Mouse (Mus musculus) CH12.LX (cell line): ENCODE results near the gene Pla2g10. TPM values are rescaled to one million over a fixed set of nuclear protein-coding genes. Genes with fewer than 3 reads are reported as not detected.
"Not testable (repeated sequence)": the region's sequence is repeated elsewhere in the genome, so short reads cannot be mapped to it uniquely, and the experiment has no call there.

Experiments
- DNase-seq: peaks from one replicate; pipeline ENCODE4 v3.0.0-alpha.2; 2013; ENCODE audit errors: extremely low read depth
- H3K27ac ChIP-seq: 2 replicates; pipeline ENCODE4 v1.5.1; 2012; ENCODE audit warnings: low read depth, mild to moderate bottlenecking, control low read depth, moderate library complexity; ENCODE audit not compliant: insufficient read depth
- H3K27me3 ChIP-seq: replicated peaks from 2 replicates; pipeline ENCODE3; 2012; ENCODE audit warnings: inconsistent platforms
- H3K36me3 ChIP-seq, 2 experiments: replicated peaks in 1 of 2; 2 replicates each; pipeline versions ENCODE3 to v1.6.1; 2012; ENCODE audit warnings: inconsistent platforms in 1 of 2, low read length in 1 of 2, mild to moderate bottlenecking in 1 of 2, mixed read lengths in 1 of 2, moderate library complexity in 1 of 2; ENCODE audit not compliant: control insufficient read depth in 1 of 2, insufficient read depth in 1 of 2
- H3K4me1 ChIP-seq, 2 experiments: 2 replicates each; pipeline ENCODE4 v1.6.1; 2012; ENCODE audit warnings: inconsistent platforms in 1 of 2, moderate library complexity in 1 of 2; ENCODE audit not compliant: insufficient read depth in 2 of 2, control insufficient read depth in 1 of 2
- H3K4me2 ChIP-seq: 2 replicates; pipeline ENCODE4 v1.6.1; 2012; ENCODE audit warnings: low read depth, mild to moderate bottlenecking, control low read depth; ENCODE audit not compliant: poor library complexity, insufficient read depth, severe bottlenecking
- H3K4me3 ChIP-seq, 3 experiments: fragments of 150-350 bp in 1 of 3; sonication (generic) in 1 of 3; replicated peaks in 1 of 3; 2 replicates each; pipeline versions ENCODE3 to v1.5.1; 2011 to 2012; ENCODE audit warnings: low read depth in 2 of 3, low read length in 2 of 3, mild to moderate bottlenecking in 2 of 3, moderate library complexity in 2 of 3, control low read depth in 1 of 3, improper control_type of control experiment in 1 of 3, inconsistent platforms in 1 of 3, mixed read lengths in 1 of 3; ENCODE audit not compliant: poor library complexity in 1 of 3
- H3K79me2 ChIP-seq: replicated peaks from 2 replicates; pipeline ENCODE4 v1.6.1; 2012; ENCODE audit warnings: mild to moderate bottlenecking, moderate library complexity; ENCODE audit not compliant: control insufficient read depth, poor library complexity, insufficient read depth, severe bottlenecking; ENCODE audit errors: extremely low read depth
- H3K9ac ChIP-seq: 2 replicates; pipeline ENCODE4 v1.6.1; 2012; ENCODE audit warnings: low read depth, mild to moderate bottlenecking, control low read depth, moderate library complexity; ENCODE audit not compliant: insufficient read depth
- H3K9me3 ChIP-seq: replicated peaks from 2 replicates; pipeline ENCODE3; 2012; ENCODE audit warnings: low read length, inconsistent platforms, mixed read lengths
- BHLHE40 ChIP-seq: IDR thresholded peaks from 2 replicates; pipeline ENCODE4 v1.6.1; 2011; ENCODE audit warnings: mild to moderate bottlenecking, low read depth, low read length, improper control_type of control experiment
- CHD2 ChIP-seq: IDR thresholded peaks from 2 replicates; pipeline ENCODE4 v1.6.1; 2011; ENCODE audit warnings: low read length, improper control_type of control experiment
- CTCF ChIP-seq, 2 experiments: IDR thresholded peaks in 1 of 2; conservative IDR thresholded peaks in 1 of 2; 2 replicates each; pipeline ENCODE4 v1.5.1; 2011 to 2012; ENCODE audit warnings: low read depth in 2 of 2, low read length in 2 of 2, improper control_type of control experiment in 1 of 2, inconsistent platforms in 1 of 2, mild to moderate bottlenecking in 1 of 2, moderate library complexity in 1 of 2
- E2F4 ChIP-seq: IDR thresholded peaks from 2 replicates; pipeline ENCODE4 v1.6.1; 2011; ENCODE audit warnings: low read depth, low read length, improper control_type of control experiment; ENCODE audit not compliant: insufficient replicate concordance
- IRF4 ChIP-seq: IDR thresholded peaks from 2 replicates; pipeline ENCODE4 v1.6.1; 2014; ENCODE audit warnings: low read depth, mild to moderate bottlenecking, inconsistent platforms, low read length, improper control_type of control experiment
- JUN ChIP-seq: IDR thresholded peaks from 2 replicates; pipeline ENCODE4 v1.6.1; 2011; ENCODE audit warnings: low read depth, mild to moderate bottlenecking, low read length, improper control_type of control experiment, moderate library complexity; ENCODE audit not compliant: insufficient read depth
- MAX ChIP-seq: IDR thresholded peaks from 2 replicates; pipeline ENCODE4 v1.6.1; 2011; ENCODE audit warnings: low read length, improper control_type of control experiment
- MAZ ChIP-seq: IDR thresholded peaks from 2 replicates; pipeline ENCODE4 v1.6.1; 2012; ENCODE audit warnings: low read depth, mild to moderate bottlenecking, inconsistent platforms, low read length, improper control_type of control experiment, moderate library complexity
- MEF2A ChIP-seq: IDR thresholded peaks from 2 replicates; pipeline ENCODE4 v1.6.1; 2014; ENCODE audit warnings: low read depth, mild to moderate bottlenecking, inconsistent platforms, low read length, improper control_type of control experiment, borderline replicate concordance
- MXI1 ChIP-seq: IDR thresholded peaks from 2 replicates; pipeline ENCODE4 v1.6.1; 2011; ENCODE audit warnings: mild to moderate bottlenecking, low read depth, low read length, improper control_type of control experiment
- NELFE ChIP-seq: IDR thresholded peaks from 2 replicates; pipeline ENCODE4 v1.6.1; 2011; ENCODE audit warnings: low read depth, low read length, improper control_type of control experiment
- NRF1 ChIP-seq: IDR thresholded peaks from 2 replicates; pipeline ENCODE4 v1.6.1; 2014; ENCODE audit warnings: low read depth, mild to moderate bottlenecking, inconsistent platforms, low read length, improper control_type of control experiment, moderate library complexity
- RCOR1 ChIP-seq: conservative IDR thresholded peaks from 2 replicates; pipeline ENCODE4 v1.6.1; 2012; ENCODE audit warnings: low read depth, mild to moderate bottlenecking, inconsistent platforms, low read length, improper control_type of control experiment
- SMC3 ChIP-seq: IDR thresholded peaks from 2 replicates; pipeline ENCODE4 v1.6.1; 2011; ENCODE audit warnings: low read depth, low read length, improper control_type of control experiment
- TCF12 ChIP-seq: IDR thresholded peaks from 2 replicates; pipeline ENCODE4 v1.6.1; 2014; ENCODE audit warnings: low read depth, mild to moderate bottlenecking, inconsistent platforms, low read length, improper control_type of control experiment
- UBTF ChIP-seq: IDR thresholded peaks from 2 replicates; pipeline ENCODE4 v1.6.1; 2012; ENCODE audit warnings: low read depth, mild to moderate bottlenecking, inconsistent platforms, low read length, improper control_type of control experiment, moderate library complexity
- USF1 ChIP-seq: IDR thresholded peaks from 2 replicates; pipeline ENCODE4 v1.6.1; 2014; ENCODE audit warnings: low read depth, mild to moderate bottlenecking, inconsistent platforms, low read length, improper control_type of control experiment
- ZKSCAN1 ChIP-seq: IDR thresholded peaks from 2 replicates; pipeline ENCODE4 v1.6.1; 2012; ENCODE audit warnings: low read depth, inconsistent platforms, low read length, improper control_type of control experiment, borderline replicate concordance
- ZMIZ1 ChIP-seq: IDR thresholded peaks from 2 replicates; pipeline ENCODE4 v1.6.1; 2012; ENCODE audit warnings: low read depth, mild to moderate bottlenecking, inconsistent platforms, low read length, improper control_type of control experiment
- dilution Hi-C: fragments of 300-500 bp; cut with MboI; formaldehyde crosslinking; loops from 2 replicates; pipeline ENCODE4 v1.14.3; 2020; ENCODE audit warnings: low sequenced_read_pairs; ENCODE audit not compliant: extremely low pct_unique_long_range_greater_than_20kb, extremely low pct_ligation_motif_present
- in situ Hi-C: fragments of 300-500 bp; cut with MboI; formaldehyde crosslinking; loops from 3 replicates; pipeline ENCODE4 v1.14.3; 2019; ENCODE audit warnings: low sequenced_read_pairs, low pct_ligation_motif_present, low pct_unique_long_range_greater_than_20kb, mixed read lengths
- polyA plus RNA-seq: library from polyadenylated mRNA; unstranded; fragments of >175 nt; gene quantifications from 2 replicates; pipeline ENCODE4 v1.2.1, GENCODE M21; 2012; ENCODE audit warnings: low read depth; ENCODE audit not compliant: insufficient read length
- total RNA-seq, 2 experiments: library from RNA; depleted of rRNA; stranded (reverse); fragments of 300-350 nt in 1 of 2; fragments of >200 nt in 1 of 2; gene quantifications; 2 replicates each; pipeline ENCODE4 v1.2.3; 2012 to 2014

Gene Pla2g10
- total and polyA plus RNA-seq, 3 experiments: not detected

- H3K9ac ChIP-seq: no peak overlapping the region
- no peak overlapping the region for H3K4me2 ChIP-seq
- TF ChIP-seq ZMIZ1 (no peak), BHLHE40 (no peak), MAX (no peak), IRF4 (no peak), TCF12 (no peak), MXI1 (no peak), ZKSCAN1 (no peak), NRF1 (no peak), UBTF (no peak), USF1 (no peak), MAZ (no peak), MEF2A (no peak), CHD2 (no peak), JUN (no peak), SMC3 (no peak), CTCF (conservative IDR thresholded peaks at IDR 0.05 in 1 of 2, IDR thresholded peaks at IDR 0.05 in 1 of 2; ENCODE audit: low read depth in 2 of 2, low read length in 2 of 2) (no peak), NELFE (no peak), RCOR1 (no peak), E2F4 (no peak)
- in situ Hi-C loops (loop anchor here (25.0 kb wide), 1 partner anchor 312 kb away; no protein-coding TSS in a partner anchor), dilution Hi-C loops (no loop called here)
- no peaks in the 10 kb centered on the region for H3K27me3 ChIP-seq
- no peaks in the 10 kb centered on the region for H3K79me2 ChIP-seq
- H3K4me1 ChIP-seq: no peaks in the 10 kb centered on the region
- DNase-seq: no peak
- H3K27ac ChIP-seq: no peak overlapping the region
- H3K9me3 ChIP-seq: no peaks in the 10 kb centered on the region
- no peaks in the 10 kb centered on the region for H3K36me3 ChIP-seq
- no peak overlapping the region for H3K4me3 ChIP-seq
Observed at GRCm38 (mm10) chr16:13749306-13749705, 18.5 kb upstream of the Pla2g10 start.

GRCm38 (mm10) chr16:13748813-13749212, 18.0 kb upstream of the Pla2g10 start:
- dilution Hi-C loops, H3K4me1 ChIP-seq, DNase-seq, H3K9ac ChIP-seq, H3K79me2 ChIP-seq, H3K36me3 ChIP-seq, H3K27ac ChIP-seq, H3K4me2 ChIP-seq, H3K27me3 ChIP-seq, H3K4me3 ChIP-seq, H3K9me3 ChIP-seq: not testable (repeated sequence)
- in situ Hi-C loops: loop anchor here (25.0 kb wide), 1 partner anchor 312 kb away; no protein-coding TSS in a partner anchor
